Mouse (Mus musculus): Measurements from ENCODE around the gene Bcl9l.

The Bcl9l gene

GRCm38 (mm10) chr9:44511935-44512716 is 29.5 kb downstream of the Bcl9l start:
- in situ Hi-C loops (cut with MboI): no loop called here

- in situ Hi-C loops (cut with MboI): no loop called here
These were observed 30.0 kb downstream of the Bcl9l start for GRCm38 (mm10) chr9:44512717-44513003.

- in situ Hi-C loops (cut with MboI): no loop called here
These were observed 30.5 kb downstream of the Bcl9l start for GRCm38 (mm10) chr9:44513121-44513520.

GRCm38 (mm10) chr9:44513610-44514009 is 31.0 kb downstream of the Bcl9l start:
- in situ Hi-C loops (cut with MboI): no loop called here

- in situ Hi-C loops (cut with MboI): no loop called here
These were observed 31.5 kb downstream of the Bcl9l start for GRCm38 (mm10) chr9:44514147-44514546.

- in situ Hi-C loops (cut with MboI): no loop called here
These were observed 32.6 kb downstream of the Bcl9l start for GRCm38 (mm10) chr9:44515131-44515751.

GRCm38 (mm10) chr9:44515891-44516290 is 33.3 kb downstream of the Bcl9l start:
- in situ Hi-C loops (cut with MboI): no loop called here

- in situ Hi-C loops (cut with MboI): no loop called here
These were observed 34.7 kb downstream of the Bcl9l start for GRCm38 (mm10) chr9:44517368-44517767.

GRCm38 (mm10) chr9:44518068-44518467 is 35.4 kb downstream of the Bcl9l start:
- in situ Hi-C loops (cut with MboI): no loop called here

GRCm38 (mm10) chr9:44521927-44522326 is 39.3 kb downstream of the Bcl9l start:
- in situ Hi-C loops (cut with MboI): loop anchor here (5.0 kb wide), 1 partner anchor 50 kb away; no protein-coding TSS in a partner anchor

- in situ Hi-C loops (cut with MboI): loop anchor here (5.0 kb wide), 1 partner anchor 49 kb away; no protein-coding TSS in a partner anchor
These were observed 41.1 kb downstream of the Bcl9l start for GRCm38 (mm10) chr9:44523686-44524085.

GRCm38 (mm10) chr9:44524235-44524826 is 41.7 kb downstream of the Bcl9l start:
- in situ Hi-C loops (cut with MboI): loop anchor here (5.0 kb wide), 1 partner anchor 48 kb away; no protein-coding TSS in a partner anchor

- in situ Hi-C loops (cut with MboI): no loop called here
These were observed 42.4 kb downstream of the Bcl9l start for GRCm38 (mm10) chr9:44525001-44525400.

- in situ Hi-C loops (cut with MboI): no loop called here
These were observed 43.0 kb downstream of the Bcl9l start for GRCm38 (mm10) chr9:44525589-44525988.

GRCm38 (mm10) chr9:44526337-44527112 is 43.9 kb downstream of the Bcl9l start:
- in situ Hi-C loops (cut with MboI): no loop called here

- in situ Hi-C loops (cut with MboI): no loop called here
These were observed 45.7 kb downstream of the Bcl9l start for GRCm38 (mm10) chr9:44528340-44528739.

GRCm38 (mm10) chr9:44532991-44533580 is 50.5 kb downstream of the Bcl9l start:
- in situ Hi-C loops (cut with MboI): no loop called here

GRCm38 (mm10) chr9:44537625-44538301 is 55.1 kb downstream of the Bcl9l start:
- in situ Hi-C loops (cut with MboI): no loop called here

- in situ Hi-C loops (cut with MboI): no loop called here
These were observed 57.3 kb downstream of the Bcl9l start for GRCm38 (mm10) chr9:44539816-44540421.

- in situ Hi-C loops (cut with MboI): no loop called here
These were observed 58.1 kb downstream of the Bcl9l start for GRCm38 (mm10) chr9:44540676-44541075.

- in situ Hi-C loops (cut with MboI): no loop called here
These were observed 59.7 kb downstream of the Bcl9l start for GRCm38 (mm10) chr9:44542364-44542763.
